Mouse (Mus musculus) heart, adult 10 weeks (tissue): ENCODE results near the gene Spns3. TPM values are rescaled to one million over a fixed set of nuclear protein-coding genes. Genes with fewer than 3 reads are reported as not detected.

ENCODE experiments used
- polyA plus RNA-seq: library from polyadenylated mRNA; stranded (reverse); fragments of 350-450 nt; fragmentation: Illumina TruSeq; extraction: RNeasy Lipid Tissue Mini Kit (QIAGEN cat#74804); gene quantifications from one replicate; pipeline ENCODE4 v1.2.3, GENCODE M21; 2014; ENCODE audit warnings: low read depth, low replicate concordance

Spns3 gene
- 0.21 TPM for polyA plus RNA-seq

DNA sequence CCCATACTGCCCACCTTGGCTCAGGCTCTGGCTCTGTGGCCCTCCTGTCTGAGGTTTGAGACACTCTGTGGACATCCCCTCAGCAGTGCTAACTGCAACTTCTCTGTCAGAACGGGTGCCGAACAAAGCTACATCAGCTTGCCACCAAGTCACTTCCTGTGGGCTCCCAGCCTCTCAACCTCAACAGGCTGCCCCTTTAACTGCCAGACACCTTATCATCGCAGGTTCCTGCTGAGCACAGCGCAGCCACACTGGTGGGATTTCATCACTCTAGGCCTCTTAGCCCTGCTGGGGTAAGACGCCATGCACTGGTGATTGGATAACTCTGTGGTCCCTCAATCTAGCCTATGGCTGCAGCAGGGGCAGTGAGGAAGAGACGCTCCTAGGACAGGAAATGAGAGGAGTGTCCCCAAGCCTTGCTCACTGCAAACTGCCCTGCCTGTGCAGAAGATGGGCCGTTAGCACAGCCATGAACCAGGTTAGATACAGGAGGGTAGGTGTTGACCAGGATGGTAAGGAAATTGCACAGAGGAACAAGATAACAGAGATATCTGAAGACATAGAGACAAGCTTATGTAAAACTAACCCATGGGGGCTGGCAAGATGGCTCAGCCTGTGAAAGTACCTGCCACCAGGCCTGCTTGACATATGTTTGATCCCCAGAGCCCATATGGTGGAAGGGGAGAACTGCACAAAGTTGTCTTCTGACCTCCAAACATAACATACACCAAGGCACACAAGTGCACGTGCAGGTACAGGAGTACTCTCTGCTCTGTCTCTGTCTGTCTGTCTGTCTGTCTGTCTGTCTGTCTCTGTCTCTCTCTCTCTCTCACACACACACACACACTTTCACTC lies at the start of gene Spns3:
TSS of gene Spns3 (minus strand) at position 373 of the 855 bp plus-strand sequence.

DNA sequence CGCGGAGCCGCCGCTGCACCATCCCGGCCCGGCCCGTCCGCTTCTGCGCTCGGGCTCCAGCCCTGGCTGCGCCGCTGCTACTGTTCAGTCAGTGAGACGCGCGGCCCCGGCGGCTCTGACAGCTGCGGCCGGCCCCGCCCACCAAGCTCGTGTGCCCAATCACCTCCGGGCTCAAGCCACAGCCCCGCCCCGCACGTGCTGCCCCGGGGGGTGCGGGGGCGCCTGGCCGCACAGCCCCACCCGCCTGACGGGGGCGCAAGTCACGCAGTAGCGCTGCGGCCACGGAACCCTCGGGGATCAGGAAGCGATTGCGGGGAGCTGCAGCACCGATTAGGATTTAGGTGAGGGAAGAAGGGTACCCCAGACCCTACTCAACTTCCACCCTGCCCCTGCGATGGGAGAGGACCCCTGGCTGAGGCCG lies 60.4 kb downstream of the Spns3 start, which contains the start of gene Spns2:
TSS of gene Spns2 (minus strand) at position 24 of the 421 bp plus-strand sequence.

Other genes starting within 250 kb of the Spns3 start
- 24.4 TPM for gene Xaf1, start 248.9 kb downstream of the Spns3 start, polyA plus RNA-seq
- gene Fbxo39, start 236.1 kb downstream of the Spns3 start, polyA plus RNA-seq, result not detected
- not detected for gene Tekt1, start 188.1 kb downstream of the Spns3 start, polyA plus RNA-seq
- 16.4 TPM for gene Smtnl2, start 138.8 kb downstream of the Spns3 start, polyA plus RNA-seq
- not detected for gene Ggt6, start 115.0 kb downstream of the Spns3 start, polyA plus RNA-seq
- 37.6 TPM for gene Mybbp1a, start 109.2 kb downstream of the Spns3 start, polyA plus RNA-seq
- 12.3 TPM for gene Spns2, start 60.6 kb downstream of the Spns3 start, polyA plus RNA-seq
- gene Ube2g1, start 56.8 kb upstream of the Spns3 start, polyA plus RNA-seq, result 46.8 TPM
- gene Ankfy1, start 139.5 kb upstream of the Spns3 start, polyA plus RNA-seq, result 12.6 TPM
- gene Cyb5d2, start 245.6 kb upstream of the Spns3 start, polyA plus RNA-seq, result 21.7 TPM
- gene Zzef1, start 245.7 kb upstream of the Spns3 start, polyA plus RNA-seq, result 14.5 TPM